Comparison of ENCODE assay signal across 8 mouse cellular contexts in genomic region chr2:128412352-128412751, GRCm38 (mm10).
A peak's percentile ranks its signal among the peaks of the same experiment; 100 is the strongest.
DNase-seq lines count a peak whose midpoint lies in the region; ATAC-seq lines count a peak whose summit lies in the region.

No protein-coding gene starts in this region.

- no peaks in the 10 kb centered on the region for H3K4me1 ChIP-seq in forebrain, embryonic 14.5 days (ENCODE audit: control insufficient read depth, insufficient read depth, low read length)
- H3K4me1 ChIP-seq in forebrain, embryonic 15.5 days = no peaks in the 10 kb centered on the region

- intact Hi-C loops in left cerebral cortex, postnatal 14 days (cut with DNase I) = loop anchor here (5.0 kb wide), 1 partner anchor 160 kb away; no protein-coding TSS in a partner anchor

- peak; percentile 44 for DNase-seq in forebrain, embryonic 14.5 days (ENCODE audit: low spot score)
- DNase-seq in NIH3T3 (ENCODE audit: low read depth) = peak; percentile 70
- peak; percentile 81 for DNase-seq in embryo, embryonic 10 days (ENCODE audit: low spot score)
- DNase-seq in left cerebral cortex, postnatal 14 days (ENCODE audit: low spot score in 2 of 2) = peak; percentile 52 to 74
- peak; percentile 84 for DNase-seq in mesoderm, embryonic 11.5 days (ENCODE audit: low read depth, low spot score)
- peak; percentile 68 to 87 for DNase-seq in spleen, postnatal 4 days (ENCODE audit: low spot score in 2 of 2)

- H3K9me3 ChIP-seq in forebrain, embryonic 14.5 days (replicated peaks; ENCODE audit: control insufficient read depth, low read length) = no peaks in the 10 kb centered on the region
- H3K9me3 ChIP-seq in forebrain, embryonic 15.5 days = no peaks in the 10 kb centered on the region

- H3K4me3 ChIP-seq in forebrain, embryonic 14.5 days (ENCODE audit: low read depth, low read length) = no peak overlapping the region
- H3K4me3 ChIP-seq in forebrain, embryonic 15.5 days = no peak overlapping the region

- no peak overlapping the region for H3K9ac ChIP-seq in forebrain, embryonic 14.5 days (ENCODE audit: low read length)
- H3K9ac ChIP-seq in forebrain, embryonic 15.5 days (replicated peaks) = no peak overlapping the region

- H3K27ac ChIP-seq in forebrain, embryonic 14.5 days (ENCODE audit: low read depth, low read length) = no peak overlapping the region
- no peak overlapping the region for H3K27ac ChIP-seq in forebrain, embryonic 15.5 days (replicated peaks)

- no peak for ATAC-seq in forebrain, embryonic 14.5 days
- no peak for ATAC-seq in forebrain, embryonic 15.5 days (replicated peaks)
- peak; percentile 73 to 82 for ATAC-seq in hematopoietic stem cell, adult 5-6 weeks (replicated peaks in 1 of 2; ENCODE audit: insufficient read depth in 1 of 2, low FRiP score in 2 of 2, low TSS enrichment in 1 of 2, low read depth in 1 of 2, poor library complexity in 2 of 2, severe bottlenecking in 2 of 2)

- WGBS in forebrain, embryonic 14.5 days = 10% methylated on average over 10 of the region's 10 CpGs
- WGBS in forebrain, embryonic 15.5 days = 17% methylated on average over 10 of the region's 10 CpGs

- H3K4me2 ChIP-seq in forebrain, embryonic 14.5 days (ENCODE audit: low read length) = no peak overlapping the region
- H3K4me2 ChIP-seq in forebrain, embryonic 15.5 days (replicated peaks) = no peak overlapping the region

- no peaks in the 10 kb centered on the region for H3K36me3 ChIP-seq in forebrain, embryonic 14.5 days (ENCODE audit: control insufficient read depth, insufficient read depth, low read length)
- H3K36me3 ChIP-seq in forebrain, embryonic 15.5 days = no peaks in the 10 kb centered on the region

- H3K27me3 ChIP-seq in forebrain, embryonic 14.5 days (replicated peaks; ENCODE audit: control insufficient read depth, insufficient read depth, low read length) = no peaks in the 10 kb centered on the region
- H3K27me3 ChIP-seq in forebrain, embryonic 15.5 days = no peaks in the 10 kb centered on the region

Comparison
In these comparisons a context has a peak if more than half of its experiments do, and no peak if none do; other contexts are left out.
1. ATAC-seq: peak in hematopoietic stem cell, adult 5-6 weeks (2 of 2); none in forebrain, embryonic 14.5 days (single experiment) and forebrain, embryonic 15.5 days (single experiment).
2. Peak in every context shown above with its lines, with median percentiles within 50 percentile points of each other: DNase-seq.